Mouse (Mus musculus): ENCODE results near the gene Tpp2. TPM values are rescaled to one million over a fixed set of nuclear protein-coding genes. Genes with fewer than 3 reads are reported as not detected.

The Tpp2 gene
- total and polyA plus RNA-seq, 3 experiments, result 7.5 to 43.5 (median 36.3) TPM

GRCm38 (mm10) chr1:43969361-43969760, 35.9 kb downstream of the Tpp2 start:
- Histone ChIP-seq H3K79me2 (replicated peaks; ENCODE audit: control insufficient read depth, insufficient read depth, low read length) (no peaks in the 10 kb centered on the region), H3K27ac (no peak overlapping the region), H3K27me3 (ENCODE audit: control insufficient read depth, insufficient read depth, low read length) (no peaks in the 10 kb centered on the region), H3K36me3 (ENCODE audit: control insufficient read depth, insufficient read depth, low read length) (peaks cover 2% of the 10 kb centered on the region), H3K9ac (ENCODE audit: low read depth, low read length) (no peak overlapping the region), H3K4me3 (no peak overlapping the region), H3K4me1 (ENCODE audit: control insufficient read depth, insufficient read depth, low read length) (no peaks in the 10 kb centered on the region)
- no peak for DNase-seq
- intact Hi-C loops (cut with DNase I), result no loop called here
- TF ChIP-seq POLR2A (IDR thresholded peaks at IDR 0.05; ENCODE audit: insufficient read depth, low read depth, low read length) (no peak), CTCF (IDR thresholded peaks at IDR 0.05) (no peak), EP300 (IDR thresholded peaks at IDR 0.05; ENCODE audit: insufficient read depth, low read depth, low read length) (no peak)
- WGBS, result 79% methylated on average over 3 of the region's 3 CpGs

GRCm38 (mm10) chr1:43971089-43971488, 37.6 kb downstream of the Tpp2 start:
- WGBS, result 66% methylated on average over 3 of the region's 3 CpGs
- Histone ChIP-seq H3K36me3 (ENCODE audit: control insufficient read depth, insufficient read depth, low read length) (peaks cover 2% of the 10 kb centered on the region), H3K27ac (no peak overlapping the region), H3K4me1 (ENCODE audit: control insufficient read depth, insufficient read depth, low read length) (no peaks in the 10 kb centered on the region), H3K9ac (ENCODE audit: low read depth, low read length) (no peak overlapping the region), H3K4me3 (no peak overlapping the region), H3K27me3 (ENCODE audit: control insufficient read depth, insufficient read depth, low read length) (no peaks in the 10 kb centered on the region), H3K79me2 (replicated peaks; ENCODE audit: control insufficient read depth, insufficient read depth, low read length) (no peaks in the 10 kb centered on the region)
- no peak for DNase-seq
- intact Hi-C loops (cut with DNase I), result no loop called here
- TF ChIP-seq EP300 (IDR thresholded peaks at IDR 0.05; ENCODE audit: insufficient read depth, low read depth, low read length), result no peak

- no peaks in the 10 kb centered on the region for H3K79me2 ChIP-seq (replicated peaks; ENCODE audit: control insufficient read depth, insufficient read depth, low read length)
- H3K9ac ChIP-seq (ENCODE audit: low read depth, low read length), result no peak overlapping the region
- H3K4me3 ChIP-seq, result no peak overlapping the region
- H3K36me3 ChIP-seq (ENCODE audit: control insufficient read depth, insufficient read depth, low read length), result peaks cover 3% of the 10 kb centered on the region
- H3K27me3 ChIP-seq (ENCODE audit: control insufficient read depth, insufficient read depth, low read length), result no peaks in the 10 kb centered on the region
- 93% methylated on average over 4 of the region's 4 CpGs for WGBS
- H3K27ac ChIP-seq, result no peak overlapping the region
- intact Hi-C loops (cut with DNase I), result no loop called here
- no peak for DNase-seq
- no peak for TF ChIP-seq EP300 (IDR thresholded peaks at IDR 0.05; ENCODE audit: insufficient read depth, low read depth, low read length)
- TF ChIP-seq CTCF (IDR thresholded peaks at IDR 0.05), result no peak
- no peak for TF ChIP-seq POLR2A (IDR thresholded peaks at IDR 0.05; ENCODE audit: insufficient read depth, low read depth, low read length)
- no peaks in the 10 kb centered on the region for H3K4me1 ChIP-seq (ENCODE audit: control insufficient read depth, insufficient read depth, low read length)
Measured at GRCm38 (mm10) chr1:43996914-43997589, 63.6 kb downstream of the Tpp2 start.

- no peak for TF ChIP-seq EP300 (IDR thresholded peaks at IDR 0.05; ENCODE audit: insufficient read depth, low read depth, low read length)
- TF ChIP-seq POLR2A (IDR thresholded peaks at IDR 0.05; ENCODE audit: insufficient read depth, low read depth, low read length), result no peak
- no peak for TF ChIP-seq CTCF (IDR thresholded peaks at IDR 0.05)
- H3K79me2 ChIP-seq (replicated peaks; ENCODE audit: control insufficient read depth, insufficient read depth, low read length), result no peaks in the 10 kb centered on the region
- no peak overlapping the region for H3K27ac ChIP-seq
- no peaks in the 10 kb centered on the region for H3K4me1 ChIP-seq (ENCODE audit: control insufficient read depth, insufficient read depth, low read length)
- peaks cover 5% of the 10 kb centered on the region; the same call in 1 of the 2 replicates for H3K36me3 ChIP-seq (ENCODE audit: control insufficient read depth, insufficient read depth, low read length)
- H3K4me3 ChIP-seq, result no peak overlapping the region
- DNase-seq, result no peak
- WGBS, result 97% methylated on average over 2 of the region's 2 CpGs
- H3K9ac ChIP-seq (ENCODE audit: low read depth, low read length), result no peak overlapping the region
- no peaks in the 10 kb centered on the region for H3K27me3 ChIP-seq (ENCODE audit: control insufficient read depth, insufficient read depth, low read length)
- intact Hi-C loops (cut with DNase I), result loop anchor here (5.0 kb wide), 1 partner anchor 42 kb away; no protein-coding TSS in a partner anchor
Measured at GRCm38 (mm10) chr1:44004513-44004912, 71.1 kb downstream of the Tpp2 start.

- no peak for DNase-seq
- 87% methylated on average over 2 of the region's 2 CpGs for WGBS
- intact Hi-C loops (cut with DNase I), result no loop called here
Measured at GRCm38 (mm10) chr1:44015556-44015955, 82.1 kb downstream of the Tpp2 start.

GRCm38 (mm10) chr1:44019934-44020333, 86.5 kb downstream of the Tpp2 start, which contains the start of gene Mettl21c:
Mettl21c (minus strand) TSS chr1:44020034.
- Histone ChIP-seq H3K27ac (no peak within 1 kb of the TSS), H3K4me1 (ENCODE audit: control insufficient read depth, insufficient read depth, low read length) (no peaks in the 10 kb centered on the region), H3K9ac (ENCODE audit: low read depth, low read length) (no peak within 1 kb of the TSS), H3K4me3 (no peak within 1 kb of the TSS), H3K36me3 (ENCODE audit: control insufficient read depth, insufficient read depth, low read length) (no peaks in the 10 kb centered on the region), H3K27me3 (ENCODE audit: control insufficient read depth, insufficient read depth, low read length) (no peaks in the 10 kb centered on the region), H3K79me2 (replicated peaks; ENCODE audit: control insufficient read depth, insufficient read depth, low read length) (no peaks in the 10 kb centered on the region)
- TF ChIP-seq EP300 (IDR thresholded peaks at IDR 0.05; ENCODE audit: insufficient read depth, low read depth, low read length), result no peak
- TF ChIP-seq CTCF (IDR thresholded peaks at IDR 0.05), result no peak
- TF ChIP-seq POLR2A (IDR thresholded peaks at IDR 0.05; ENCODE audit: insufficient read depth, low read depth, low read length), result no peak
- DNase-seq, result no peak
- intact Hi-C loops (cut with DNase I), result no loop called here

More at GRCm38 (mm10) chr1:44015556-44015955, 82.1 kb downstream of the Tpp2 start:
- Histone ChIP-seq H3K4me1 (ENCODE audit: control insufficient read depth, insufficient read depth, low read length) (no peaks in the 10 kb centered on the region), H3K79me2 (replicated peaks; ENCODE audit: control insufficient read depth, insufficient read depth, low read length) (no peaks in the 10 kb centered on the region), H3K27me3 (ENCODE audit: control insufficient read depth, insufficient read depth, low read length) (no peaks in the 10 kb centered on the region), H3K4me3 (no peak overlapping the region), H3K9ac (ENCODE audit: low read depth, low read length) (no peak overlapping the region), H3K36me3 (ENCODE audit: control insufficient read depth, insufficient read depth, low read length) (no peaks in the 10 kb centered on the region), H3K27ac (no peak overlapping the region)
- TF ChIP-seq EP300 (IDR thresholded peaks at IDR 0.05; ENCODE audit: insufficient read depth, low read depth, low read length) (no peak), CTCF (IDR thresholded peaks at IDR 0.05) (no peak), POLR2A (IDR thresholded peaks at IDR 0.05; ENCODE audit: insufficient read depth, low read depth, low read length) (no peak)

Data from heart, adult 2 months (tissue).